Mouse (Mus musculus) CH12.LX (cell line): Measurements from ENCODE around the gene Nrn1l.

Source experiments
- CTCF ChIP-seq, 2 experiments: IDR thresholded peaks in 1 of 2; conservative IDR thresholded peaks in 1 of 2; 2 replicates each; pipeline ENCODE4 v1.5.1; 2011 to 2012; ENCODE audit warnings: low read depth in 2 of 2, low read length in 2 of 2, improper control_type of control experiment in 1 of 2, inconsistent platforms in 1 of 2, mild to moderate bottlenecking in 1 of 2, moderate library complexity in 1 of 2
- EP300 ChIP-seq: IDR thresholded peaks from 2 replicates; pipeline ENCODE4 v1.6.1; 2011; ENCODE audit warnings: low read length, improper control_type of control experiment
- ETS1 ChIP-seq: conservative IDR thresholded peaks from 2 replicates; pipeline ENCODE4 v1.6.1; 2012; ENCODE audit warnings: low read depth, mild to moderate bottlenecking, inconsistent platforms, low read length, improper control_type of control experiment, moderate library complexity
- JUND ChIP-seq: conservative IDR thresholded peaks from 2 replicates; pipeline ENCODE4 v1.6.1; 2011; ENCODE audit warnings: low read depth, low read length, improper control_type of control experiment
- MAFK ChIP-seq: IDR thresholded peaks from 2 replicates; pipeline ENCODE4 v1.6.1; 2011; ENCODE audit warnings: low read length, improper control_type of control experiment; ENCODE audit not compliant: insufficient replicate concordance
- MEF2A ChIP-seq: IDR thresholded peaks from 2 replicates; pipeline ENCODE4 v1.6.1; 2014; ENCODE audit warnings: low read depth, mild to moderate bottlenecking, inconsistent platforms, low read length, improper control_type of control experiment, borderline replicate concordance
- POLR2A ChIP-seq: IDR thresholded peaks from 2 replicates; pipeline ENCODE4 v1.6.1; 2011; ENCODE audit warnings: low read depth, mild to moderate bottlenecking, improper control_type of control experiment, low read length
- USF1 ChIP-seq: IDR thresholded peaks from 2 replicates; pipeline ENCODE4 v1.6.1; 2014; ENCODE audit warnings: low read depth, mild to moderate bottlenecking, inconsistent platforms, low read length, improper control_type of control experiment

GRCm38 (mm10) chr8:105931271-105931670 is 37.9 kb downstream of the Nrn1l start:
- TF ChIP-seq ETS1 = no peak
- TF ChIP-seq CTCF (conservative IDR thresholded peaks at IDR 0.05 in 1 of 2, IDR thresholded peaks at IDR 0.05 in 1 of 2; ENCODE audit: low read depth in 2 of 2, low read length in 2 of 2) = no peak
- no peak for TF ChIP-seq EP300
- no peak for TF ChIP-seq JUND
- no peak for TF ChIP-seq POLR2A
- no peak for TF ChIP-seq MEF2A
- no peak for TF ChIP-seq USF1
- no peak for TF ChIP-seq MAFK
